Mouse (Mus musculus) ovary, adult 18-20 months (tissue): ENCODE data around the gene Nhlrc4.

Experiments used
- DNase-seq: peaks from one replicate; pipeline ENCODE4 v3.0.0; 2022; ENCODE audit warnings: low spot score, mixed read lengths

Nhlrc4 gene

DNA sequence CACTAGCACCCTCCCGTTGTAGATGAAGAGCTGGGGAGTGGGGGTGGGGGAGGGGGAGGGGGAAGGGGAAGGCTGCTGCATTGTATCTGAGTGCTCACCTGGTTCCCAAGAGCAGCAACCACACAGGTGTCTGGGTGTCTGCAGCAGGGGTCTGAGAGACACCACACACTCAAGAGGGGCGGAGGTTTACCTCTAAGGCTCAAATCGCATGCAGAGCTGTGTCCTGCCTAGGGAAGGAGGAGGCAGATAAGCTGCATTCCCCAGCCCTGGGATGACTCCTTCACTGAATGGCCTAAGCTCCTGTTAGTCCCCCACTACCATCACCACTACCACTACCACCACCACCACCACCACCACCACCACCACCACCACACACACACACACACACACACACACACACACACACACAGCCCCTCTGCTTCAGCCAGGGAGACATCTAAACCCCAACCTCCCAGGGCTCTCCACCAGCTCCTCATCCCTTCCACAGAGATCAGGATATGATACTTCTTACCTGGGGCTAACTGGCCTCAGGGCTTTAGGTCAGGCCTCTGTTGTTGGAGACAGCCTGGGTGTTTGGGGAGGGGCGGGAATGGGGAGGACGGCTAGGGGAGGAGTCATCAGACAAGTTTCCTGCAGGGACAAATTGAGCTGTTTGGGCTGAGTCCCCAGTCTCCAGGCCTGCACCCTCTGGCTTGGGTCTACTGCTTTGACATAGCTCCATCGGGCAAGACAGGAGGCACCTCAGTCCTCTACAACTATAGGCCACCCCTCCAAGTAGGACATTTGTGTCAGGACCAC lies at the start of gene Nhlrc4, which contains the start of gene Pigq:
TSS of gene Nhlrc4 (minus strand) at position 596 of the 798 bp plus-strand sequence.
TSS of gene Pigq (minus strand) at position 571 of the 798 bp plus-strand sequence.
- no peak for DNase-seq

GRCm38 (mm10) chr17:25993489-25993888 lies 48.7 kb upstream of the Nhlrc4 start:
- no peak for DNase-seq

- no peak for DNase-seq
Measured at GRCm38 (mm10) chr17:25992274-25992673, 47.5 kb upstream of the Nhlrc4 start.

DNA sequence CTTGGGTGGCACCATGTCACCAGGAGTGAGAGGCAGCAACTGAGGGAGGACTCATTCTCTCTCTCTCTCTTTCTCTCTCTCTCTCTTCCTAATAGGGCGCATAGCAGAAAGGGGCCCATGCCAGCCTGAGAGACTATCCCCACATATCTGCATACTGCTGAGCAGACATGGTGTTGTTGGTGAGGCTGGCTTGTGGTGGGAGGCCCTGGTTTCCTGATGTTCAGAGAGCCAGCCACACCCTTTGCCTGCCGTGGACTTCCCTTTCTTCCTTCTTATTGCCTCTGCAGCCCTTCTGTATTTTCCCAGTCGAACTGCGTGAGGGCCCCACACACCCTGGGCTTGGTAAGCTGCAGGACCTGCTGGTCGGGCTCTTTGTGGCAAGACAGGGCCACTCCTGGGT lies 45.6 kb upstream of the Nhlrc4 start:
- DNase-seq, result no peak

DNA sequence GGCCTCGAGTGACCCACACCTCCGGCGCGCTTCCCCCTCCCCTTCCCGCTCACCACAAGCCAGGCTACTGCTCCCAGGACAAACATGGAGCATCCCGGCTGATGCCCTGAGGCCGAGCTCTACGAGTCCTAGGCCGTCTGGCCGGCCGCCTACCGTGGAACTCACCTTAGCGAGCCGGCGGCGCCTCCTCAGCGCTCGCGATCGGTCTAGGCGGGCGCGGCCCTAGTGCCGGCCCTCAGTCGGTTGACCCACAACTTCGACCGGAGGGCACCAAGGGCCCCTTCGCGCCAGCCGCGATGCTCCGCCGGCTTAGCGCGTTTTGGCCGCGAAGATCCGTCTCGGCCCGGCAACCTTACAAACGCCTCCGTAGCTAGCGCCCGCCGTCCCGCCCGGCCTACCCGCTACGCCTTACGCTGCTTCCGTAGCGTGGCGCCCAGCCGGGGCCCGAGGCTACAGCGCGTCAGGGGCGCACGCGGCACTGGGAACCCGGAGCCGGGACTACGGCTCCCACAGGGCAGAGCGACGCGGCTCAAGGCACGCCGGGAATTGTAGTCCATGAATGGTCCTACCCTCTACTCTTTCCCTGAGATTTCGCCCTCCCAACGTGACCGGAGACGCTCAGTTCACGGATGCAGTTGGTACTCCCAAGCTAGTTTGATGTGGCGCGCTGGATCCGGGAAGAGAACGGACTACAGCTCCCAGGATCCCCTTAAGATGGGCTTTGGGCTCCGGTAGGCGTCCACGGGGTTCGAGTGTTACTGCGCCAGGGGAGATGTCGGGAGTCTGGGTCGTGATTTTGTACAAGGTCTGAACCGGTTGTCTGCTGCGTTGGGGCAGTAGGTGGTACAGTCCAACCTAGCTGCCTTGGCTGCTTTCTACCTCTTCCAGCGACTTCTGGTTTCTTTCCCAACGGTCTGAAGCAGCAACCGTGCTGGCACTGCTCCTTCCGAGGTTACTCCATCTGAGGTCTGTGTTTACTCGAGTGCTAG lies 40.8 kb upstream of the Nhlrc4 start, which contains the start of gene Capn15:
TSS of gene Capn15 (minus strand) at position 491 of the 989 bp plus-strand sequence.
- peak; percentile 94 for DNase-seq

- DNase-seq, result no peak
Measured at GRCm38 (mm10) chr17:25984556-25985305, 40.0 kb upstream of the Nhlrc4 start.

GRCm38 (mm10) chr17:25984066-25984465 lies 39.3 kb upstream of the Nhlrc4 start:
- no peak for DNase-seq

DNA sequence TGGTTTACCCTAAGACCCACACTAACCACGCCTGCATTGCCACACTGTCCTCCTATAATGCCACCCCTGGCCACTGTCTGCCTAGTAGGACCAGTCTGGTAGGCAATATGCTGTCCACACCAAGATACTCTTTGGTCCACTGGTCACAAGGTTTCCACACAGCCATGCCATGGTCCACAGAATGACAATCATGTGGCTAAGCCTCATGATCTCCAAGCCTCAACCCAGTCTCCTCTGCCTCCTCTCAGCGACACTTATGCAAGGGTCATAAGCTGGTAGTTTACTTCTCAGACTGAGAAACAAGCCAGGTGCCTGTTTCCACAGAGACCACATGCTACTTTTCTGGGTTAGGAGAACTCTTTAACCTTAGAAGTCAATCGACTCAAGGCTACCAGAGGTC lies 38.2 kb upstream of the Nhlrc4 start:
- DNase-seq, result no peak

DNA sequence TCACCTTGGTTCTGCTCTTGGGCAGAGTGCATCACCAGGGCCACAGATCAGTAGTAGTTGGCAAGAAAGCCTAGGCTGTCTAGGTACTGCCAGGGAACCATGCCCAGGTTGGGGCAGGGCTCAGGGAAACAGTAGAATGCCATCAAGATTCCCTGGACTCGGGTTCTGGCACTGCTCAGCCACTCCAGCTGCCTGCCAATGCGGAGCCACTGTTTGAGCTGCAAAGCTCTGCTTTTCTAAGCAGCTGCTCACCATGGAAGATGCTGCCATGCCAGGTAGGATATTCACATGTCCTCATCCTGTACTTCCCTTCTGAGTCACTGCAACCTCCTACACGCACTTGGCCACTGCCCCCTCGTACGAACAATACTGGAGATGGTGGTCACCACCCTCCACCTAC lies 36.1 kb upstream of the Nhlrc4 start:
- no peak for DNase-seq

GRCm38 (mm10) chr17:25979829-25980738 lies 35.3 kb upstream of the Nhlrc4 start:
- no peak for DNase-seq

DNA sequence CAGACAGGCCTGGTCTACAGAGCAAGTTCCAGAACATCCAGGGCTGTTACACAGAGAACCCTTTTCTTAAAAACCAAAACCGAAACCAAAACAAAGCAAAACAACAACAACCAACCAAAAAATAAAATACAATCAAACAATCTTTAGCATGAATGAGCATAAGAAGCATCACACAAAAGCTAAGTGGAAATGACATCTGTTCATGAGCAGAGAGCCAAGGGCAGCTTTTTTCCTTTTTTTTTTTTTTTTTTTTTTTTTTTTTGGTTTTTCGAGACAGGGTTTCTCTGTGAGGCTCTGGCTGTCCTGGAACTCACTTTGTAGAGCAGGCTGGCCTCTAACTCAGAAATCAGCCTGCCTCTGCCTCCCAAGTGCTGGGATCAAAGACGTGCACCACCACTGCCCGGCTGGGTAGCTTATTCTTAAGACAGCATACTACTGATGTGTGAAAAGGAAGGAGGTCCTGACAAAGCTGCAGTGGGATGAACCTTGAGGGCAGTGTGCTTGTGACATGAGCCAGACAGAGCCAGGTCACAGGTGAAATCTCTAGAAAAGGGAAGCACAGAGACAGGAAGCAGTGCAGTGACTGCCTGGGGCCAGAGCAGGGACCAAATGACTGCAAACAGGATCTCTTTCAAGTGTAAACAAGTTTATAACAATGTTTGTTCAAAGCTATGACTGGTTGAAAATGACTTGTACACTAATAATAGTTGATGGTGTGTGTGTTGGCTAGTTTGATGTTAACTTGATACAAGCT lies 26.4 kb upstream of the Nhlrc4 start:
- DNase-seq, result no peak

DNA sequence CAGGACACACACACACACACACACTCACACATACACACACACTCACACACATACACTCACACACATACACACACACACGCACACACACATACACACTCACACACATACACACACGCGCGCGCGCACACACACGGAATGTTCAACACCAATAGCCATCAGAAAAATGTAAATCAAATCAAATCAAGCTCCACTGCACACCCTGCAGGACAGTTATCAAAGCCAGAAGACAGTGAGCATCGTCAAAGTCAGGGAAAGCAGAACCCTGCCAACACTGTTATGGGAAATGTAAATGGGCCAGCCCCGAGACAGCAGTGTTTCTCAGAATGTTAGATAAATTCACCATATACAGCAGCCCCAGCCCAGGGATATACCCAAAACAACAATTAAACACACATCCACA lies 25.7 kb upstream of the Nhlrc4 start:
- no peak for DNase-seq

GRCm38 (mm10) chr17:25968176-25968575 lies 23.4 kb upstream of the Nhlrc4 start:
- DNase-seq, result no peak

DNA sequence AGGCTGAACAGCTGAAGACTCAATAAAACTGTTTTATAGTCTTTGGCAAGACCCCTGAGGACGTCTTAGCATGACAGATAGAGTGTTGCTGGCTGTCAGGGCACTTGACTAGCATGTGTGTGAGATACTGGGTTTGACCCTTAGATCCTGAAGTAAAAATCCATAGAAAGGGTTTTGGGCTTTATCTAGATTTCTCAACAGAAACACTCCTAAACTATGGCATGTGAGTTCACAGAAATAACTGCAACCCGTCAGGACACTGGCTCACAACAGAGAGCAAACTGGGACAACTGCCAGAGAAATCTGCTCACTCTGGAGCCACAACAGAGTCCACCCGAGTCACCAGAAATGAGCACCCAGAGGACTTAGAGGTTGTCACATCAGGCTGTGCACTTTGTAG lies 22.9 kb upstream of the Nhlrc4 start:
- DNase-seq, result no peak

- no peak for DNase-seq
Measured at GRCm38 (mm10) chr17:25964271-25964670, 19.5 kb upstream of the Nhlrc4 start.

DNA sequence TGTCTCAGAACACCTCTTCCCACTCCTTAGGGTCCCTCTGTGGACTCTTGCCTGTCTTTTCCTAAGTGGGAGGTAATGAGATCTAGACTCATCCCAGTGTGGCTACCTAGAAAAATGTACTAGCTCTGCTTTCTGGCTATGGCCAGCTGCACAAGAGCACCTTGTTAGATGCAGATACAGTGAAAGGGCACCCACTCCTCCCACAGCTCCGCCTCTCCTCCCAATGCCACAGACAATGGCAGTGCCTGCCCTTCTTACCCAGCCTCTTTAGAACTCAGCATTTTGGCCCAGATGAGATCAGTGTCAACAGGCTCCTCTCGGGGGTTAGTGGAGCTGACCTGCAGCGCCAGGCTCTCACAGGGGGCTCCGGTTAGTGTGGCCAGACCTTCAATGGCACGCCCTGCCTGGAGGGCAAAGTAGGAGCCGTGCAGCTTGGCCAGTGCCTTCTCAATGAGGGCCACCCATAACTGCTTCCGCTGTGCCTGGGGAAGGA lies 17.7 kb upstream of the Nhlrc4 start:
- DNase-seq, result no peak

GRCm38 (mm10) chr17:25961566-25961965 lies 16.8 kb upstream of the Nhlrc4 start:
- DNase-seq, result no peak

GRCm38 (mm10) chr17:25959630-25960467 lies 15.1 kb upstream of the Nhlrc4 start:
- no peak for DNase-seq
